Mouse (Mus musculus) brain, embryonic 18.5 days (tissue): ENCODE measurements around the gene Sgk1.
"Not testable (repeated sequence)": the region's sequence is repeated elsewhere in the genome, so short reads cannot be mapped to it uniquely, and the experiment has no call there.

Source experiments
- DNase-seq: peaks from one replicate; pipeline ENCODE4 v3.0.0-alpha.2; 2012; ENCODE audit warnings: low read depth, low spot score

The Sgk1 gene

DNA sequence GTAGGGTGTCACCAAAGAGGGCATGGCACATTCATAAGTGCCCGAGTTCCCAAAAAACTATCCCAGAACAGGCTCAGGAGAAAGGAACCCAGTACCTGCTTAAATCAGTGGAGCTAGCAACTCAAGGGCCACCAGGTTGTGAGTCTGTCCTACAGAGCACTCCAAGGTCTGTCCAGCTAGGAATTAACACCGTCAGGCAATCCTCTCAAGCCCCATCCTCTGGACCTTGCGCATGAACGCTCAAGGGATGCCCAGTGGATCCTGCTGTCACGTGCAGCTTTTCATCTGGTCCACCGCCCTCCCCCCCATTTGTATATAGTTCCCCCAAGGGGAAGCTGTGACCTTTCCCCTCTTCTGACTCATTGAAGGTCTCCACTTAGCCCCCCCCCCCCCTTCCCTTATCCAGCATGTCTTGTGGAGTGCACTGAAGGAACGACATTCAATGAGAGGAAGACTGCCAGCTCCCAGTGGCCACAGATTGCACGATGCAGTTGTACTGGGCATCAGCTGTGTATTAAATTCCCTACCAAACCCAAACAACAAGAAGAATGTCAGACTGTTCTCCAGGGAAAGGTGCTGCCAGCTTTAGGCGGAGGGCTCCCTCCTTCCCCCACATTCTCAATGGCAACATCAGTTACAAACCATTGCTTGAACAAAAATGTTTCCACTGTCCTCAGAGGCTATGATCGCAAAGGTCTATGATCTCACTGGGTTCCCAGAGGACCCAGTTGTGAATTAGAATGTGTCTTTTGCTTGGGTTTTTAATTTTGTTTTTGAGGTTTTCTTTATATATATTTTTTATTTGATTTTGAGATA lies 118.7 kb downstream of the Sgk1 start:
- DNase-seq = no peak

GRCm38 (mm10) chr10:22001621-22002020 lies 119.6 kb downstream of the Sgk1 start:
- DNase-seq = no peak

DNA sequence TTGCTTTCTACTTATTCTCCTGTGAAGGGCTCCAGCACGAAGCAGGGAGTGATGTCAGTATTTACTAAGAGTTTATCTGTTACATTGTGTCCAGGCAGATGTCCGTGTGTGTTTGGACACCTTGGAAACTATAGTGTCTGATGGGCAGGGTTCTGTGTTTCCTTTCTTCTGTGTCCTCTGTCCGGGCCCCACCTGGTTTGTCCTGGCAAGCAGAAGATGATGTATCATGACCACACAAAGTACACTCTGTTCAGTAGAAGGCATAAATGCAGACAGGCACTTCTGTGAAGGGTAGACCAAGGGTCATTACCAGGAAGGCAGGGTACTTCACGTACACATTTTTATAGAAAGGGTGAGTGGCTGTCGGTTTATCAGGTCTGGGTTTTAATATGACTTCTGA lies 122.8 kb downstream of the Sgk1 start:
- DNase-seq = no peak

GRCm38 (mm10) chr10:22007160-22007801 lies 125.3 kb downstream of the Sgk1 start:
- no peak for DNase-seq

GRCm38 (mm10) chr10:22007802-22008172 lies 125.8 kb downstream of the Sgk1 start:
- no peak for DNase-seq

DNA sequence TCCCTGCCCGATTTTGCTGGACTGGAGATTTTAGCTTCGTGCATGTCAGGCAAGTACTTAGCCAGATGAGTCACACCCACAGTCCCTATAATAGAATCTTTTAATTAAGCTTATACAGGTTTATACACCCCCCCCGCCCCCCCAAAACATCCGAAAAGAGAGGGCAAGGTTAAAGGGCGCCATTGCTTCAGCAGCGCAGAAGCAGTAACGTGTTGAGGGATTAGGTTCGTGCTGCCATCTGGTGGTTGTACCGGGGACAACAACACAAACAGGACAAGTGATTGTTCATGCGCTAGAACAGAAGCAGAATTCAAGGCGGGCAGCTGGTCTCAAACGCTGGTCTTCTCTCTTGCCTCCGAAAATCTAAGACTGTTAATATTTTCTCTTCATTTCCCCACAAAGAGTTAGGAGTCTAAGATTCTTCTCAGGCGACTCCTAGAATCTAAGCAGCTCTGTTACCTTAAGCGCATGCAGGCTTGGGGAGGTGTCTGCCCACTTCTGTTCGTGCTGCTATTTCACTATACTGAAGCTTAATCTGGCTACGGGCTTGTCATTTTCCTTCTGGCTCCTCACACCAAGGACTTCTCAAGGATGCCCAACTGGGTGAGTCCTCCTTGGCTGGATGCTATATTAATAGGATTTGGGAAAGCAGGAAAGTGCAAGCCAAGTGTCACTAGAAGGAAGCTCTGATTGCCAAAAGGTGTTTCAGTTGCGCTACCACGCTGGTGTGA lies 128.3 kb downstream of the Sgk1 start:
- no peak for DNase-seq

DNA sequence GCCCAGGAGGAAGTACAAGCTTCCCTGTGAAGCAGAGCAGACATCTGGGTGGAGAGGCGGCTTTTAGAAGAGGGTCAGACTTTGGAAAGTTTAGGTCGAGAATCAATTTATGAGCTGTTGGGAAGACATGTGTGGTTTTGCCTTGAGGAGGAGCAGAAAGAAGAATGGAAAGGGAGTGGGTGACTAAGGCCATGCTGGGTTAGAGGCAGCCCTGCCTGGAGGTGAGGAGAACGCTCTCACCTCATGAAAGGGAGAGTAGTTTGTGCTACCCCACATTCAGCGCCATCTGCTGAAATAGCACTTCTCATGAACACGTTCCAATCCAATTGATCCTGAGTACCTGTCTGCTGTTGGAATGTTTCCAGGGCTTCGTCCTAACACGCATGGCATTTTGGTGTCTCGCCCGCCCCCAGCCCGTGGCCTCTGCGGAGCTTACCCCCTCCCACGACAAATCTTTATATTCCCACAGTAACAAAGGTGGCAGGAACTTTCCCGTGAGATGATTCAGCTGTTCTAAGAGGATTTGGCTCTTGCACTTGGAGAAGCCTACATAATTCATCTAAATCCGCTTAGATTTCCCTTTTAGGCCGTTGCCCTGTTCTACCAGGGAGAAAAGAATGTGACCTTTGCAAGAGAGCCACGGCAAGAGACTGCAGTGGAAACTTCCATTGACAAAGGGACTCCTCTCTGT lies 135.6 kb downstream of the Sgk1 start:
- no peak for DNase-seq

- DNase-seq = no peak
These were observed 136.6 kb downstream of the Sgk1 start for GRCm38 (mm10) chr10:22018618-22019017.

DNA sequence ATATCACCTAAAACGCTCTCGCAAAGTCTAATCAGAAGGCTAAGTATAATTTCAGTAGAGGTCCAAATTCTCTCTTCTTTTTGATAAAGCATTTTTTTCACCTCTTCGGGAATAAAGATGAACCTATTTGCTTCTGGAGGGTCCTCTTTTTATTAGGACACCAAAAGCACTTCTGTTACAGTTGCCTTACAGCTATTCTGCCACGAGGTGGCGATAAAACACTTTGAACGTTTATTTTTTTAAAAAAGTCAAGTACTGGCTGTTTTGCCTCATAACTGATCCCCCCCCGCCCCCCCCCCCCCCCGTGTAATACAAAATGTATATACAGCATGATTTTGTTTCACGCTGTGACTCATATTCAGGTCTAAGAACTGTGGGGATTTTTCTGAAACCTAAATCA lies 152.3 kb downstream of the Sgk1 start:
- DNase-seq = no peak

GRCm38 (mm10) chr10:22036256-22036655 lies 154.3 kb downstream of the Sgk1 start:
- not testable (repeated sequence) for DNase-seq
